ENCODE assay signal across 8 mouse cellular contexts in the genomic region with DNA sequence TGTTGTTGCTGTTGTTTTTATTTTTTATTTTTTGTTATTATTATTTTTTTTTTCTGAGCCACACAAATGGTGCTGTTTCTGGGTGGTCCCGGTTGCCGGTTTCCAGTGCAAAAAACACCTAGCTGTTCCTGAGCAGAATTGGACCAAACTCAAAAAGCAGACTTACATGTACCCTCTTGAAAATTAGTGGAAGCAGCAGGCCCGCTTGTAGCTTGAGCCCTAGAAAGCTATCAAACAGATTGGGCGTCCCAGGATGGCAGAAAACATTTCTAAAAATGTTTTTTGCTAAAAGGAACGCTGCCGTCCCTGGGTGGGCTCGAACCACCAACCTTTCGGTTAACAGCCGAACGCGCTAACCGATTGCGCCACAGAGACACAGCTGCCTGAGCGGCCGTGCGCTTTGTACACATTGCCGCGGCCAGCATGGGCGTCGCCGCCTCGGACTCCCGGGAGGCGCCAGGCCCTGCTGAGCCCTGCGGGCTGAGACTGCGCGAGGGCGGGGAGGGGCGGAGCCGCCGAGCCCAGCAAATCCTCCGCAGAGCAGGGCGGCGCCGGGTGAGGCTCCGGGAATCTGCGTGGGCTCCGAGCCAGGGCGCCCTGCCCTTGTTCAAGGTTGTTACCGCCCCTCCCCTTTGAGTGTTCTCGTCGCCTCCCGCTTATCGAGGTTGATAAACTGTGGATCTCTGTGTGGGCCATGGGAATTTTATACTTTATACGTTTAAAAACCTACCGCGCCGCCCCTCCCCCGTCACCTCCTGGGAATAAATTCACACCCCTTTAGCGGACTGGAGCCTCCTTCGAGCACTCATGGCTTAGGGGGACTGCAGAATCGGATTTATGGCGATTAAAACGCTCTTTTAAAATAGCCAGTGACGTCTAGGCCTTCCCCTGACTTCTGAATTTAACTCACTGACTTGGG. TPM values are rescaled to one million over a fixed set of nuclear protein-coding genes. Genes with fewer than 3 reads are reported as not detected.
DNase-seq lines count a peak whose midpoint lies in the region; ATAC-seq and TF ChIP-seq lines count a peak whose summit lies in the region.

No protein-coding gene starts in this region.

- H3K4me1 ChIP-seq in E14TG2a.4 (replicated peaks; ENCODE audit: low read depth, low read length): peaks cover 43% of the 10 kb centered on the region
- peaks cover 16% of the 10 kb centered on the region for H3K4me1 ChIP-seq in forebrain, embryonic 12.5 days
- no peaks in the 10 kb centered on the region for H3K4me1 ChIP-seq in heart, postnatal 0 days (ENCODE audit: control insufficient read depth, insufficient read depth)
- peaks cover 12% of the 10 kb centered on the region for H3K4me1 ChIP-seq in liver, embryonic 16.5 days (ENCODE audit: control insufficient read depth, low read depth, low read length)
- H3K4me1 ChIP-seq in neural tube, embryonic 13.5 days (replicated peaks): peaks cover 27% of the 10 kb centered on the region
- H3K4me1 ChIP-seq in testis, adult 2 months (ENCODE audit: control insufficient read depth, insufficient read depth, low read length): peaks cover 10% of the 10 kb centered on the region

- H3K9ac ChIP-seq in forebrain, embryonic 12.5 days: peak overlapping the region; percentile 54
- H3K9ac ChIP-seq in heart, postnatal 0 days (replicated peaks; ENCODE audit: low read depth, low read length): peak overlapping the region; percentile 57
- H3K9ac ChIP-seq in liver, embryonic 16.5 days (ENCODE audit: low read depth, low read length): peak overlapping the region; percentile 62
- peak overlapping the region; percentile 70 for H3K9ac ChIP-seq in neural tube, embryonic 13.5 days

- peak overlapping the region; percentile 53 for H3K4me2 ChIP-seq in forebrain, embryonic 12.5 days
- peak overlapping the region; percentile 63 for H3K4me2 ChIP-seq in heart, postnatal 0 days (ENCODE audit: low read depth, low read length)
- H3K4me2 ChIP-seq in liver, embryonic 16.5 days (ENCODE audit: low read depth, low read length): peak overlapping the region; percentile 78
- H3K4me2 ChIP-seq in neural tube, embryonic 13.5 days: peak overlapping the region; percentile 51

- peak overlapping the region; percentile 84 for H3K4me3 ChIP-seq in E14TG2a.4 (replicated peaks; ENCODE audit: low read length)
- H3K4me3 ChIP-seq in forebrain, embryonic 12.5 days (replicated peaks): peak overlapping the region; percentile 52
- peak overlapping the region; percentile 51 for H3K4me3 ChIP-seq in heart, postnatal 0 days (ENCODE audit: low read depth, low read length)
- peak overlapping the region; percentile 63 for H3K4me3 ChIP-seq in liver, embryonic 16.5 days (ENCODE audit: low read depth, low read length)
- H3K4me3 ChIP-seq in neural tube, embryonic 13.5 days: peak overlapping the region; percentile 49
- peak overlapping the region; percentile 82 for H3K4me3 ChIP-seq in testis, adult 2 months (ENCODE audit: control insufficient read depth, low read depth, low read length)

- TF ChIP-seq POLR2A in testis, adult 2 months (IDR thresholded peaks at IDR 0.05; ENCODE audit: control insufficient read depth, low read depth, low read length): no peak; the same call in 1 of the 2 replicates

- H3K9me3 ChIP-seq in E14TG2a.4 (ENCODE audit: low read length): peaks cover 19% of the 10 kb centered on the region
- no peaks in the 10 kb centered on the region for H3K9me3 ChIP-seq in forebrain, embryonic 12.5 days
- no peaks in the 10 kb centered on the region; the same call in 1 of the 2 replicates for H3K9me3 ChIP-seq in heart, postnatal 0 days (replicated peaks; ENCODE audit: control insufficient read depth, low read length)
- H3K9me3 ChIP-seq in liver, embryonic 16.5 days (replicated peaks; ENCODE audit: control insufficient read depth, low read length): peaks cover 2% of the 10 kb centered on the region; the same call in 1 of the 2 replicates
- H3K9me3 ChIP-seq in neural tube, embryonic 13.5 days: no peaks in the 10 kb centered on the region

- H3K27ac ChIP-seq in forebrain, embryonic 12.5 days: peak overlapping the region; percentile 93
- peak overlapping the region; percentile 91 for H3K27ac ChIP-seq in heart, postnatal 0 days (ENCODE audit: low read depth)
- H3K27ac ChIP-seq in liver, embryonic 16.5 days (ENCODE audit: low read length): peak overlapping the region; percentile 80
- peak overlapping the region; percentile 92 for H3K27ac ChIP-seq in neural tube, embryonic 13.5 days (replicated peaks)
- H3K27ac ChIP-seq in testis, adult 2 months (ENCODE audit: control insufficient read depth, insufficient read depth, low read depth, low read length): peak overlapping the region; percentile 85

- peak; percentile 99 for ATAC-seq in forebrain, embryonic 12.5 days (ENCODE audit: low FRiP score)
- ATAC-seq in heart, postnatal 0 days (ENCODE audit: insufficient read depth, low read depth): peak; percentile 100
- ATAC-seq in liver, embryonic 16.5 days (ENCODE audit: low read depth): peak; percentile 100
- peak; percentile 98 for ATAC-seq in neural tube, embryonic 13.5 days (ENCODE audit: low read depth)

- WGBS in forebrain, embryonic 12.5 days: 3% methylated on average over 52 of the region's 55 CpGs
- WGBS in heart, postnatal 0 days: 2% methylated on average over 55 of the region's 55 CpGs
- WGBS in liver, embryonic 16.5 days (ENCODE audit: insufficient replicate concordance): 3% methylated on average over 50 of the region's 55 CpGs
- WGBS in neural tube, embryonic 13.5 days: 3% methylated on average over 55 of the region's 55 CpGs

- no peak for TF ChIP-seq CTCF in E14TG2a.4 (conservative IDR thresholded peaks at IDR 0.05; ENCODE audit: low read length)
- TF ChIP-seq CTCF in heart, postnatal 0 days (IDR thresholded peaks at IDR 0.05; ENCODE audit: low read depth): no peak
- no peak for TF ChIP-seq CTCF in testis, adult 2 months (IDR thresholded peaks at IDR 0.05; ENCODE audit: control insufficient read depth, insufficient read depth, insufficient replicate concordance, low read depth, low read length)

- H3K27me3 ChIP-seq in E14TG2a.4 (ENCODE audit: insufficient read depth, low read length): no peaks in the 10 kb centered on the region
- H3K27me3 ChIP-seq in forebrain, embryonic 12.5 days: no peaks in the 10 kb centered on the region
- no peaks in the 10 kb centered on the region for H3K27me3 ChIP-seq in heart, postnatal 0 days (ENCODE audit: control insufficient read depth, insufficient read depth, low read length)
- H3K27me3 ChIP-seq in liver, embryonic 16.5 days (ENCODE audit: control insufficient read depth, insufficient read depth, low read depth, low read length): no peaks in the 10 kb centered on the region
- H3K27me3 ChIP-seq in neural tube, embryonic 13.5 days: no peaks in the 10 kb centered on the region
- no peaks in the 10 kb centered on the region for H3K27me3 ChIP-seq in testis, adult 2 months (ENCODE audit: control insufficient read depth, insufficient read depth, low read length)

- peak; percentile 94 for DNase-seq in c-Kit-positive CD71-positive TER-119-positive erythroid progenitor cells, embryonic 14.5 days (ENCODE audit: low spot score)
- peak; percentile 97 for DNase-seq in heart, postnatal 0 days (ENCODE audit: low spot score)
- DNase-seq in kidney, postnatal 4 days: peak; percentile 98 to 99

- no peaks in the 10 kb centered on the region for H3K36me3 ChIP-seq in E14TG2a.4 (ENCODE audit: insufficient read depth, low read length)
- H3K36me3 ChIP-seq in forebrain, embryonic 12.5 days (replicated peaks): no peaks in the 10 kb centered on the region
- H3K36me3 ChIP-seq in heart, postnatal 0 days (replicated peaks; ENCODE audit: control insufficient read depth, insufficient read depth, low read length): no peaks in the 10 kb centered on the region
- H3K36me3 ChIP-seq in liver, embryonic 16.5 days (ENCODE audit: control insufficient read depth, insufficient read depth): no peaks in the 10 kb centered on the region
- H3K36me3 ChIP-seq in neural tube, embryonic 13.5 days: no peaks in the 10 kb centered on the region
- H3K36me3 ChIP-seq in testis, adult 2 months (ENCODE audit: control insufficient read depth, insufficient read depth, low read length): no peaks in the 10 kb centered on the region

- peak; percentile 91 for TF ChIP-seq EP300 in heart, postnatal 0 days (IDR thresholded peaks at IDR 0.05; ENCODE audit: low read depth)

RNA-seq across cellular contexts. Expression of a gene that starts 35.6 kb away (rescaled TPM):
- 5.6 and 6.2 TPM in 2 replicates for polyA plus RNA-seq in forebrain, embryonic 12.5 days (2016; fragmentation: Nextera tagmentation; extraction: Ambion mirVana)
- 5.2 and 26.4 TPM in 2 replicates for total RNA-seq in heart, postnatal 0 days (2014; rRNA removed; ENCODE audit: low replicate concordance)
- 8.9 and 9.2 TPM in 2 replicates for polyA plus RNA-seq in heart, postnatal 0 days (2015; fragmentation: Nextera tagmentation; extraction: Ambion mirVana)
- 47.5 and 49.0 TPM in 2 replicates for polyA plus RNA-seq in liver, embryonic 16.5 days (2015; fragmentation: Nextera tagmentation; extraction: Ambion mirVana)
- 9.3 and 14.7 TPM in 2 replicates for polyA plus RNA-seq in neural tube, embryonic 13.5 days (2015; fragmentation: Nextera tagmentation; extraction: Ambion mirVana)
- polyA plus RNA-seq in testis, adult 2 months (2012; rRNA removed): 4.0 and 6.0 TPM in 2 replicates

RNA-seq across cellular contexts. Expression of a gene that starts 44.7 kb away (rescaled TPM):
- polyA plus RNA-seq in forebrain, embryonic 12.5 days (2016; fragmentation: Nextera tagmentation; extraction: Ambion mirVana): 1,906 and 2,082 TPM in 2 replicates
- total RNA-seq in heart, postnatal 0 days (2014; rRNA removed; ENCODE audit: low replicate concordance): 107 and 193 TPM in 2 replicates
- polyA plus RNA-seq in heart, postnatal 0 days (2015; fragmentation: Nextera tagmentation; extraction: Ambion mirVana): 495 and 540 TPM in 2 replicates
- 379 and 433 TPM in 2 replicates for polyA plus RNA-seq in liver, embryonic 16.5 days (2015; fragmentation: Nextera tagmentation; extraction: Ambion mirVana)
- polyA plus RNA-seq in neural tube, embryonic 13.5 days (2015; fragmentation: Nextera tagmentation; extraction: Ambion mirVana): 950 and 1,077 TPM in 2 replicates
- 15.2 and 15.3 TPM in 2 replicates for polyA plus RNA-seq in testis, adult 2 months (2012; rRNA removed)

RNA-seq across cellular contexts. Expression of a gene that starts 44.8 kb away (rescaled TPM):
- 71.6 and 73.8 TPM in 2 replicates for polyA plus RNA-seq in forebrain, embryonic 12.5 days (2016; fragmentation: Nextera tagmentation; extraction: Ambion mirVana)
- 18.9 and 23.6 TPM in 2 replicates for total RNA-seq in heart, postnatal 0 days (2014; rRNA removed; ENCODE audit: low replicate concordance)
- polyA plus RNA-seq in heart, postnatal 0 days (2015; fragmentation: Nextera tagmentation; extraction: Ambion mirVana): 17.6 and 17.8 TPM in 2 replicates
- polyA plus RNA-seq in liver, embryonic 16.5 days (2015; fragmentation: Nextera tagmentation; extraction: Ambion mirVana): 16.1 and 17.2 TPM in 2 replicates
- 62.4 and 65.4 TPM in 2 replicates for polyA plus RNA-seq in neural tube, embryonic 13.5 days (2015; fragmentation: Nextera tagmentation; extraction: Ambion mirVana)
- 17.2 and 17.9 TPM in 2 replicates for polyA plus RNA-seq in testis, adult 2 months (2012; rRNA removed)

Comparison
In these comparisons a context has a peak if more than half of its experiments do, and no peak if none do; other contexts are left out.
1. Peak in every context shown above with its lines: DNase-seq, ATAC-seq, H3K4me3 ChIP-seq and H3K27ac ChIP-seq.
2. RNA of a gene that starts 44.7 kb away (polyA plus RNA-seq): 1,906 to 2,082 TPM in forebrain, embryonic 12.5 days, 950 to 1,077 TPM in neural tube, embryonic 13.5 days, 495 to 540 TPM in heart, postnatal 0 days and 379 to 433 TPM in liver, embryonic 16.5 days; 15.2 to 15.3 TPM in testis, adult 2 months; every median in the first group is over 10 times any median in the second.